Mouse (Mus musculus): Measurements from ENCODE around the gene Igsf3. TPM values are rescaled to one million over a fixed set of nuclear protein-coding genes. Genes with fewer than 3 reads are reported as not detected.

The Igsf3 gene
- polyA plus RNA-seq, 1 experiment: 36.0 TPM

- peak; percentile 57 for DNase-seq (ENCODE audit: low read depth)
- no peak for TF ChIP-seq CTCF (IDR thresholded peaks at IDR 0.05; ENCODE audit: borderline replicate concordance, extremely low read depth, insufficient read depth, insufficient read length)
- TF ChIP-seq POLR2A (IDR thresholded peaks at IDR 0.05; ENCODE audit: borderline replicate concordance, extremely low read depth, insufficient read depth, insufficient read length, poor library complexity, severe bottlenecking): no peak
Measured at GRCm38 (mm10) chr3:101393659-101394539, 17.0 kb downstream of the Igsf3 start.

DNA sequence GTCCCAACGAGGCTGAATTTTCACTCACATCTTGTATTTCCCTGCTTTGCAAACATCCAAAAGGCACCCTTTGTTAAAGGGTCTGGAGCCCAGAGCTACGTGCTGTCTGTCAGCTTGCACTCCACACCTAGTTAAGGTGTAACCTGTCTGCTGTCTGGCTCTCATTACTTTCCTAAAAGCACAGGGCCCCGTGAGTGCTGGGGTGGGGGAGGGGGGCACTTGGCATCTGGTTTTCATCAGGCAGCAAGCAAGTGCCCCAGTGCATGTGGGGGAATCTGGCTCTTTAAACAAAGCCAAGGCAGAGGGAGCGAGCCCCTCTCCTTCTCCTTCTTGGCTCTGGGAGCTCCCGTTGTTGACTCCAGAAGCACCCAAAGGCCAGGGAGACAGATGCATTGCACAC lies 18.5 kb downstream of the Igsf3 start:
- TF ChIP-seq POLR2A (IDR thresholded peaks at IDR 0.05; ENCODE audit: borderline replicate concordance, extremely low read depth, insufficient read depth, insufficient read length, poor library complexity, severe bottlenecking): no peak
- TF ChIP-seq CTCF (IDR thresholded peaks at IDR 0.05; ENCODE audit: borderline replicate concordance, extremely low read depth, insufficient read depth, insufficient read length): no peak
- no peak for DNase-seq (ENCODE audit: low read depth)

- no peak for DNase-seq (ENCODE audit: low read depth)
- no peak for TF ChIP-seq CTCF (IDR thresholded peaks at IDR 0.05; ENCODE audit: borderline replicate concordance, extremely low read depth, insufficient read depth, insufficient read length)
- TF ChIP-seq POLR2A (IDR thresholded peaks at IDR 0.05; ENCODE audit: borderline replicate concordance, extremely low read depth, insufficient read depth, insufficient read length, poor library complexity, severe bottlenecking): no peak
Measured at GRCm38 (mm10) chr3:101396061-101396460, 19.2 kb downstream of the Igsf3 start.

GRCm38 (mm10) chr3:101396726-101397263 lies 19.9 kb downstream of the Igsf3 start:
- peak; percentile 22 for DNase-seq (ENCODE audit: low read depth)

GRCm38 (mm10) chr3:101397422-101397821 lies 20.5 kb downstream of the Igsf3 start:
- DNase-seq (ENCODE audit: low read depth): no peak
- TF ChIP-seq CTCF (IDR thresholded peaks at IDR 0.05; ENCODE audit: borderline replicate concordance, extremely low read depth, insufficient read depth, insufficient read length) (no peak), POLR2A (IDR thresholded peaks at IDR 0.05; ENCODE audit: borderline replicate concordance, extremely low read depth, insufficient read depth, insufficient read length, poor library complexity, severe bottlenecking) (no peak)

More at GRCm38 (mm10) chr3:101396726-101397263, 19.9 kb downstream of the Igsf3 start:
- TF ChIP-seq CTCF (IDR thresholded peaks at IDR 0.05; ENCODE audit: borderline replicate concordance, extremely low read depth, insufficient read depth, insufficient read length) (no peak), POLR2A (IDR thresholded peaks at IDR 0.05; ENCODE audit: borderline replicate concordance, extremely low read depth, insufficient read depth, insufficient read length, poor library complexity, severe bottlenecking) (no peak)

DNA sequence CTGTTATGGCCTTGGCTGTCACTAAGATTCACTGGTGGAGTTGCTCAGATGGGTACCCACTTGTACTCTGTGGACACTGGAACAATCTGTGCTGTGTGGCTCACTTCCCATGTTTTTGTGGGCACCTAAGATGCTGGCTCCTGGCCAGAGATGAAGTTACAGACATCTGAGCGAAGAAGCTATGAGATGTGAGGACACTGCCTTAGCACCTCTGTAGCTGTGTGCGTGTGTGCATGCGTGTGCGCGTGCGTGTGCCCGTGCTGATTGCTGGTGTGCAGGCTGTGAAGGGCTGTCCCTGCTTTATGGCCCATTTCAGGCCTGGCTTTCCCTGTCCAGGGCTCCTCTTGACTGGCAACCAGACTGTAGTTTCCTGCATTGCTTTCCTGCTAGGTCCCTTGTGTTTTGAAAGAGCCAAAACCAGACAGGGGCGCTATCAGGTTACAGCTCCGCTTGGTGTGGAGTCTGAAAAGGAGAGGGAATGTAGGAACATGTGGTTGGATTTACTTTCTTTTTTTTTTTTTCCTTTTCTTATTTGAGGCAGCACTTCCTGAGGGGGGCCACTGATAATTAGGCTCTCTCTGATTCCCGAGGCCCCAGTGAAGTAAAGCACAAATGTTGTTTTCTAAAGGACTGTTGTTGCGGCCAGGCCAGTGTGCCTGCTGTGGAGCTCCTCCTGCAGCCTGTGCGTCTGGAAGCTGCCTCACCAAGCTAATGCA lies 21.3 kb downstream of the Igsf3 start:
- DNase-seq (ENCODE audit: low read depth): peak; percentile 82
- no peak for TF ChIP-seq POLR2A (IDR thresholded peaks at IDR 0.05; ENCODE audit: borderline replicate concordance, extremely low read depth, insufficient read depth, insufficient read length, poor library complexity, severe bottlenecking)
- no peak for TF ChIP-seq CTCF (IDR thresholded peaks at IDR 0.05; ENCODE audit: borderline replicate concordance, extremely low read depth, insufficient read depth, insufficient read length)

GRCm38 (mm10) chr3:101398877-101399276 lies 22.0 kb downstream of the Igsf3 start:
- no peak for TF ChIP-seq POLR2A (IDR thresholded peaks at IDR 0.05; ENCODE audit: borderline replicate concordance, extremely low read depth, insufficient read depth, insufficient read length, poor library complexity, severe bottlenecking)
- TF ChIP-seq CTCF (IDR thresholded peaks at IDR 0.05; ENCODE audit: borderline replicate concordance, extremely low read depth, insufficient read depth, insufficient read length): no peak
- DNase-seq (ENCODE audit: low read depth): peak; percentile 44

DNA sequence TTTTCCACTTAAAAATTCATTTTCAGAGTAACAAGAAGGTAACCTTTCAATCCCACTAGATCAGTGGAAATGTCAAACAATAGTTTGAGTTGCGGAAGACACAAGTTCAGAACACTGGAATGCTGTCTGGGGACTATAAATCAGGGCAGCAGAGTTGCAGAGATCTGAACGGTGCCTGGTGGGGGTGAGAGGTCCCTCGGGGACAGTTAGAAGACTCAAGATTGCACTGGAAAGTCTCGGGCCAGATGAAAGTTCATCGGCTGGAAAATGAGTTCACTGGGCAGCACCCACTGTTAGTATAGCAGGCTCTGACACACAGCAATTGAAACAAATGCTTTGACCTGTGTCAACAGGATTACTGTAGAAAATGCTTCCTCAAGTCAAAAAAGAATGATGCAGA lies 24.6 kb downstream of the Igsf3 start:
- TF ChIP-seq CTCF (IDR thresholded peaks at IDR 0.05; ENCODE audit: borderline replicate concordance, extremely low read depth, insufficient read depth, insufficient read length) (no peak), POLR2A (IDR thresholded peaks at IDR 0.05; ENCODE audit: borderline replicate concordance, extremely low read depth, insufficient read depth, insufficient read length, poor library complexity, severe bottlenecking) (no peak)
- DNase-seq (ENCODE audit: low read depth): no peak

DNA sequence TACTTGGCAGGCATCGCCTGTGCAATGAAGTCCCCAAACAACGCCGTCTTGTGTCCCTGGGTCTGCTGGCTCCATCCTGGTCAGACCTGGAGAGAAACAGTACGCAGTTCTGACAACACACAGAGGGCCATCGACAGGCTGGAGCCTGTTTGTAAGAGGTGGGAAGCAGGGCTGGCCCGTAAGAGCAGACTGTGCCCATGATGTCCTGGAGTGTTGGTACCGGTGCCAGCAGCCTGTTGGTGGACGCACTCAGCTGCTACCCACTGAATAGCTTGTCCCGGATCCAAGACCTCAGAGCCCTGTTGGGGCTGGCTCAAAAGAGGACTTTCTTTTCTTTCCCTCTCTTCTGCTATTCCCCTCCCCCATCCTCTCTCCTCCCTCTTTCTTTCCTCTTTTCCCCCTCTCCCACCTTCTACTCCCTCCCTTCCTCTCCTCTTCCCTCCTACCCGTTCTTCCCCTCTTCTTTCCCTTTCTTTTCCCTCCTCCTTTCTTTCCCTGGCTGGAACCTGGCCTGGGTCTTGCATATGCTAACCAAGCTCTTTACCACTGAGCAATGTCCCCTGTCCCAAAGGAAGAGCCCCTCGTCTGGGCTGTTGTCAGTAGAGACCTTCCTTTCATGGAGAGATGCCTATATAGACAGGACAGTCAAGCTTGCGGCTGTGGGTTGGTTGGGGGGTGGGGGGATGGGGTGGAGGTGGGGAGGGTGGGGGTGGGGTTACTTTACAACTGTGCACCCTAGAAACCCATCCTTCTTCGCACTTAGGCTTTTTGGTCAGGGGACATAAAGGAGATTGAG lies 27.9 kb downstream of the Igsf3 start:
- no peak for TF ChIP-seq POLR2A (IDR thresholded peaks at IDR 0.05; ENCODE audit: borderline replicate concordance, extremely low read depth, insufficient read depth, insufficient read length, poor library complexity, severe bottlenecking)
- TF ChIP-seq CTCF (IDR thresholded peaks at IDR 0.05; ENCODE audit: borderline replicate concordance, extremely low read depth, insufficient read depth, insufficient read length): no peak
- peak; percentile 84 for DNase-seq (ENCODE audit: low read depth)

DNA sequence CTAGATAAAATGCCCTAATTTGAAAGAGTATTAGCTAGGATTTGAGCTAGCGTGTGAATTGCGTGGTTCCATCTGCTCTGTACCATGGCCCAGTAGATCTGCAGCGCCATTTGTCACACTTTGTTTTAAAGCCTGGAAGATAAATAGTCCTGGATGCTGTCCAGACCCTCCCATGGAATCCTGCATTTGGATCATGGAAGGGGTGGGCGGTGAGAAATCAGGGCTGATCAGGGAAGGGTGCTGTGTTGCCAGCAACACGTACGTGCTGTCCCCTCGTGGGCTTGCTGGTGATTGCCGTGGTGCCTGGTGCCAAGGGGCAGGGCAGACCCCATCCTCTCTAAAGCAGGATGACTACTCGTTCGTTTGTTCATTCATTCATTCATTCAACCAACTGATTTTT lies 28.6 kb downstream of the Igsf3 start:
- no peak for TF ChIP-seq POLR2A (IDR thresholded peaks at IDR 0.05; ENCODE audit: borderline replicate concordance, extremely low read depth, insufficient read depth, insufficient read length, poor library complexity, severe bottlenecking)
- TF ChIP-seq CTCF (IDR thresholded peaks at IDR 0.05; ENCODE audit: borderline replicate concordance, extremely low read depth, insufficient read depth, insufficient read length): no peak

More for the DNA sequence above, 28.6 kb downstream of the Igsf3 start:
- peak; percentile 89 for DNase-seq (ENCODE audit: low read depth)

All from brain, embryonic 14.5 days (tissue).